Mouse (Mus musculus) brain, embryonic 14.5 days (tissue): ENCODE measurements around the gene Snrnp25.

Source experiments
- CTCF ChIP-seq: fragments of 200-500 bp; IDR thresholded peaks from 2 replicates; pipeline ENCODE4 v1.5.1; 2012; ENCODE audit warnings: inconsistent platforms, mild to moderate bottlenecking, moderate library complexity, borderline replicate concordance; ENCODE audit not compliant: insufficient read depth, insufficient read length; ENCODE audit errors: extremely low read depth
- POLR2A ChIP-seq: fragments of 200-500 bp; IDR thresholded peaks from 2 replicates; pipeline ENCODE4 v1.6.1; 2012; ENCODE audit warnings: mild to moderate bottlenecking, inconsistent platforms, borderline replicate concordance; ENCODE audit not compliant: poor library complexity, insufficient read depth, insufficient read length, severe bottlenecking; ENCODE audit errors: extremely low read depth

DNA sequence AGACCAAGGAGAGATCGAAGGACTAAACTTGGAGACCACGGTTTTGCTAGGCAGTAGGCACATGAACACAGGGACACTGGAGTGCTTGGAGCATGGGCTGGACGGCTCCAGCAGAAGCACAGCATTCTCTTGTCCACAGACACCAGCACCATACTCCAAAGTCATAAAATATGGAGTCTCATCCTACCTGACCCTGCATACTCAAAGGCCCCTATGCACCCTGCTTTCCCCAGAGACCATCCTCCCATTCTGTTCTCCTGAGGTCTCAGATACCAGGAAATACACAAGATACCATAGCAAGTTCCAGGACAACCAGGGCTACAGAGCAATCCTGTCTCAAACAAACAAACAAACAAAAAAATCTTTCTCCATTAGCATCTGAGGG lies 32.2 kb downstream of the Snrnp25 start:
- TF ChIP-seq POLR2A (no peak), CTCF (no peak)
